Mouse (Mus musculus): Measurements from ENCODE around the gene Nav2. TPM values are rescaled to one million over a fixed set of nuclear protein-coding genes. Genes with fewer than 3 reads are reported as not detected.

Nav2 gene
- polyA plus RNA-seq, 1 experiment from 2014 or later: 18.2 TPM

DNA sequence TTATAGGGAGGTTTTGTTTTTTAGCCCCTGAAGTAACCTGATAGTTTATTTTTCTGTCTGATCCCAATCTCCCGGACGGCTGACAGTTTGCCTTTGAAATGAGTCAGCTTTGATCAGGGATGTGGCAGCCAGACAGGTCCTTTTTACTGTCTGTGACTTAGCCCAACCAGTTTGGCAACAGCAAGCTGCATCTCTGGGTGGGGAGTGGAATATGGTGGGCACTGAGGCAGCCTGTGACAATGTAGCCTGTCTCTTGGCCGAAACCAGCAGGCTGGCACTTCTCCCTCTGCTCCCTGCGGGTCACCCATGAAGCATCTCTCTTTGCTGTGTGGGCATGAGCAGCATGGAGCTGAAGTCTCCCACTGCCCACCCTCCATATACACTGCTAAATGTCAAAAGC, 421.7 kb downstream of the Nav2 start:
- Histone ChIP-seq H3K4me2 (ENCODE audit: low read depth, low read length) (no peak overlapping the region), H3K27me3 (ENCODE audit: control insufficient read depth, insufficient read depth, low read length) (no peaks in the 10 kb centered on the region)

DNA sequence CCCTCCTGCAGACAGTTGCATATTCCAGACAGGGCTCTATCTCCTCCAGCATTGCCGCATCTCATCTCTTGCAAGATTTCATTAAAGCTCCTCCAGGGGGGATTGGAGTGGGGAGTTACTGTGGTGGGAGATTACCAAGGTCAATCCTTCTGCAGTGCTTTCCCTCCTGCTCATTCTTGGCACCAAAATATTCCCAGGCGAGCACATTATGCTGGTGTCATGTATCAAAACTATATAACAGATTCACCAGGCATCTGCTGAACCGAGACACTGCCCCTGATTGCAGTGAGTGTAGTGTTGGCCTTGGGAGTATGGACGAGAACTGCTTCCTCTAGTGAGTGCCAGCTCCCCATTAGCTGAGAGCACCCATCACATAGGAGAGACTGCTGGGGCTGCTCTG, 423.4 kb downstream of the Nav2 start:
- peak; percentile 51 for ATAC-seq (ENCODE audit: insufficient read depth, low FRiP score)
- Histone ChIP-seq H3K9me3 (replicated peaks; ENCODE audit: control insufficient read depth, low read length) (no peaks in the 10 kb centered on the region), H3K27me3 (ENCODE audit: control insufficient read depth, insufficient read depth, low read length) (no peaks in the 10 kb centered on the region), H3K9ac (ENCODE audit: low read length) (no peak overlapping the region), H3K27ac (ENCODE audit: low read length) (peak overlapping the region; percentile 16; the same call in 1 of the 2 replicates), H3K4me3 (replicated peaks; ENCODE audit: low read length) (no peak overlapping the region), H3K4me1 (ENCODE audit: control insufficient read depth, insufficient read depth, low read length) (peaks cover 20% of the 10 kb centered on the region), H3K36me3 (ENCODE audit: control insufficient read depth, insufficient read depth, low read length) (no peaks in the 10 kb centered on the region), H3K4me2 (ENCODE audit: low read depth, low read length) (no peak overlapping the region)
- WGBS: 46% methylated on average over 4 of the region's 4 CpGs

More for the DNA sequence above, 421.7 kb downstream of the Nav2 start:
- no peak for ATAC-seq (ENCODE audit: insufficient read depth, low FRiP score)
- Histone ChIP-seq H3K9ac (ENCODE audit: low read length) (no peak overlapping the region), H3K4me1 (ENCODE audit: control insufficient read depth, insufficient read depth, low read length) (peaks cover 34% of the 10 kb centered on the region), H3K9me3 (replicated peaks; ENCODE audit: control insufficient read depth, low read length) (no peaks in the 10 kb centered on the region), H3K36me3 (ENCODE audit: control insufficient read depth, insufficient read depth, low read length) (no peaks in the 10 kb centered on the region), H3K27ac (ENCODE audit: low read length) (peak overlapping the region; percentile 39; the same call in 1 of the 2 replicates), H3K4me3 (replicated peaks; ENCODE audit: low read length) (no peak overlapping the region)
- WGBS: 60% methylated on average over 4 of the region's 4 CpGs

DNA sequence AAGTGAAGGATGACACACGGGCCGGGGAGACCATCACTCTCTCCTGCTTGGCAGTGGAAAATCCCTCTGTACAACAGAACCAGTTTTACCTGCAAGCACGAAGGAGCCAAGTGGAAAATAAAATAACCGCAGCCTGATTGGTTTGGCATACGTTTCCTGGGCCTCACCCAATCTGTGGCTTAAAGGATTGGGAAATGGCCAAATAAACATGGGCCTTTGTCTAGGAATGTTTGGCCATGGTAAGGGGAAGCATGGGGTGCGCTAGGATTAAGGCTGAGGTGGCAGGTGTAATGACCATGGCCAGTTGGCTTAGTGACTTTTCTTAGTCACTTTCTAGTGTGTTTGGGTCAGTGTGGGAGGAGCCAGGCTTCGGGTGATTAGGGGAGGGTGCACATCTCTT, 424.1 kb downstream of the Nav2 start:
- no peak overlapping the region; the same call in 1 of the 2 replicates for H3K27ac ChIP-seq (ENCODE audit: low read length)
- no peaks in the 10 kb centered on the region for H3K9me3 ChIP-seq (replicated peaks; ENCODE audit: control insufficient read depth, low read length)
- H3K4me1 ChIP-seq (ENCODE audit: control insufficient read depth, insufficient read depth, low read length): peaks cover 13% of the 10 kb centered on the region; the same call in 1 of the 2 replicates
- H3K4me2 ChIP-seq (ENCODE audit: low read depth, low read length): no peak overlapping the region
- H3K27me3 ChIP-seq (ENCODE audit: control insufficient read depth, insufficient read depth, low read length): no peaks in the 10 kb centered on the region
- WGBS: 54% methylated on average over 7 of the region's 7 CpGs
- H3K9ac ChIP-seq (ENCODE audit: low read length): no peak overlapping the region
- peak; percentile 34; the same call in 1 of the 2 replicates for ATAC-seq (ENCODE audit: insufficient read depth, low FRiP score)
- no peak overlapping the region for H3K4me3 ChIP-seq (replicated peaks; ENCODE audit: low read length)
- H3K36me3 ChIP-seq (ENCODE audit: control insufficient read depth, insufficient read depth, low read length): no peaks in the 10 kb centered on the region

DNA sequence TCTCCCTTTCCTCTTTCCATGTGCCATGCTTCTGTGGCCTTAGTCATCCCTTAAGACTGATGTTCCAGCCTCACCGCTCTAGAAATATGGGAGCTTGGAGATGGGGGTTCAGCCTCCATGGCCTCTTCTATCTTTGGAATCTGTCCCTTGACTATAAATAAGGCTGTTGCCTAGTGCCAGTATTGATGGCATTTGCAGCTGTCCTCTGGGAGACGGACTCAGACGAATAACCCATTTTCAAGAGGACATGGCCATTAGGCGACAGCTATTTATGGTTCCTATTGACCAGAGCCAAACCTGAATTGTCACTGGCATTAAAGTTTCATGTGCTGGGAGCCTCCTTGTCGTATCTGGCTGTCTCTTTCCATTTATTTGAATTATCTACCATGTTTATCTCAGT, 425.6 kb downstream of the Nav2 start:
- Histone ChIP-seq H3K9me3 (replicated peaks; ENCODE audit: control insufficient read depth, low read length) (no peaks in the 10 kb centered on the region), H3K36me3 (ENCODE audit: control insufficient read depth, insufficient read depth, low read length) (no peaks in the 10 kb centered on the region), H3K27me3 (ENCODE audit: control insufficient read depth, insufficient read depth, low read length) (no peaks in the 10 kb centered on the region), H3K4me1 (ENCODE audit: control insufficient read depth, insufficient read depth, low read length) (peaks cover 11% of the 10 kb centered on the region; the same call in 1 of the 2 replicates), H3K4me2 (ENCODE audit: low read depth, low read length) (no peak overlapping the region), H3K27ac (ENCODE audit: low read length) (no peak overlapping the region), H3K9ac (ENCODE audit: low read length) (no peak overlapping the region), H3K4me3 (replicated peaks; ENCODE audit: low read length) (no peak overlapping the region)
- 76% methylated on average over 5 of the region's 5 CpGs for WGBS
- ATAC-seq (ENCODE audit: insufficient read depth, low FRiP score): no peak

DNA sequence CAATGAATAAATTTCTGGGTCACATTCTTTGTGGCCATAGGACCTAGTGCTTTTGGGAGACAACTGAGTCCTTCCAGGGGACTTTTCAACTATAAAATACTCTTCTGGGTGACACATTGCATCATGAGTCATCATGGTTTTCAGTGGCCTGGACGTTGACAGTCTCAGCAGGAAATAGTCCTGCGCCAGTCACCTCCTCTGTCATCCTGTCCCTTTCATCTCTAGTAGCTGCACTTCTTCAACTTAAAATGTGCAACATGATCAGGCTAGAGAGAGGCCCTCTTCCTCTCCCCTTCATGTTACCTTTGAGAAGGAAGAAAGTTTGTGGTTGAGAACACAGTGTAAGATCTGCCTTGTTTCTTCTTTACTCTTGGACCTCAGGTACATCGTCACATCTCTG, 426.5 kb downstream of the Nav2 start:
- no peaks in the 10 kb centered on the region for H3K36me3 ChIP-seq (ENCODE audit: control insufficient read depth, insufficient read depth, low read length)
- peaks cover 11% of the 10 kb centered on the region; the same call in 1 of the 2 replicates for H3K4me1 ChIP-seq (ENCODE audit: control insufficient read depth, insufficient read depth, low read length)
- no peak overlapping the region for H3K4me2 ChIP-seq (ENCODE audit: low read depth, low read length)
- no peak for ATAC-seq (ENCODE audit: insufficient read depth, low FRiP score)
- H3K9ac ChIP-seq (ENCODE audit: low read length): no peak overlapping the region
- WGBS: 51% methylated on average over 3 of the region's 3 CpGs
- H3K27ac ChIP-seq (ENCODE audit: low read length): no peak overlapping the region
- H3K27me3 ChIP-seq (ENCODE audit: control insufficient read depth, insufficient read depth, low read length): no peaks in the 10 kb centered on the region
- H3K9me3 ChIP-seq (replicated peaks; ENCODE audit: control insufficient read depth, low read length): no peaks in the 10 kb centered on the region
- no peak overlapping the region for H3K4me3 ChIP-seq (replicated peaks; ENCODE audit: low read length)

DNA sequence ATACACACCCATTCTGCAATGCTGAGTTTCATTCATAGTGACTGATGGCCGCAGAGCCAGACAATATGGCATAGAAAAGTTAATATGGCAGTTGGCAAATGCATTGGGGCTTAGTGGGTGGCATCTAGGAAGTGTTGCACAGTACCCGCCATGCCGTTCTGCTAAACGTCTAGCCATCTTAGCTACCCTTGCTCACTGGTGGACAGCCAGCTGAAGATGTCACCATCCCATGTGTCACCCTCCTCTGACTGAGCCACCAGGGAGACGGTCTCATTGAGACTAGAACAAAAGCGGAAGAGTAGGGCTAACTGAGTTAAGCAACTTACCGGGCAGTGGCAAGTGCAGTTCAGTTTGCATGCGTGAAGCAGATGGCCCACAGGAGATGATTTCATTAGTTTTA, 428.2 kb downstream of the Nav2 start:
- H3K4me2 ChIP-seq (ENCODE audit: low read depth, low read length): no peak overlapping the region
- H3K4me3 ChIP-seq (replicated peaks; ENCODE audit: low read length): no peak overlapping the region
- no peak for ATAC-seq (ENCODE audit: insufficient read depth, low FRiP score)

DNA sequence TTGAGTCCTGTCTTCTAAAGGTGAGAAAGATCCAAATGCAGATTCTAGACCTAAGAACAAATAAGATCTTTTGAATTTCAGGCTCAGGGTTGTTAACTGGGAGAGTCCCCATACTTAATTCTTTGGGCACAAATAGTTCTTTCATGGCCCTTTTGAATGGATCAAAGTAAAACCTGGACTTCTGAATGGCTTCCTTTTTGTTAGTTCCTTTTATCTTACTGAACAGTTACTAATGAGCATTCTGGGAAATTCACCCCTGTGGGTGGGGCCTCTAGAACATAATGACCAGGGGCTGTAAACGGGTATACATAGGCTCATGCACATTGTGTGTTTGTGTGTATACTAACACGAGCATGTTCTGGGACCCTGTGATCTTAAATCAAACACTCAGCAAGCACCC, 429.2 kb downstream of the Nav2 start:
- 33% methylated on average over 2 of the region's 2 CpGs for WGBS
- peaks cover 6% of the 10 kb centered on the region for H3K4me1 ChIP-seq (ENCODE audit: control insufficient read depth, insufficient read depth, low read length)
- no peak overlapping the region for H3K27ac ChIP-seq (ENCODE audit: low read length)
- H3K27me3 ChIP-seq (ENCODE audit: control insufficient read depth, insufficient read depth, low read length): no peaks in the 10 kb centered on the region
- no peaks in the 10 kb centered on the region for H3K36me3 ChIP-seq (ENCODE audit: control insufficient read depth, insufficient read depth, low read length)
- no peak overlapping the region for H3K4me2 ChIP-seq (ENCODE audit: low read depth, low read length)
- ATAC-seq (ENCODE audit: insufficient read depth, low FRiP score): no peak
- H3K9ac ChIP-seq (ENCODE audit: low read length): no peak overlapping the region
- no peaks in the 10 kb centered on the region for H3K9me3 ChIP-seq (replicated peaks; ENCODE audit: control insufficient read depth, low read length)
- no peak overlapping the region for H3K4me3 ChIP-seq (replicated peaks; ENCODE audit: low read length)

More for the DNA sequence above, 428.2 kb downstream of the Nav2 start:
- 79% methylated on average over 8 of the region's 8 CpGs for WGBS
- H3K27ac ChIP-seq (ENCODE audit: low read length): no peak overlapping the region
- no peaks in the 10 kb centered on the region for H3K27me3 ChIP-seq (ENCODE audit: control insufficient read depth, insufficient read depth, low read length)
- H3K4me1 ChIP-seq (ENCODE audit: control insufficient read depth, insufficient read depth, low read length): peaks cover 5% of the 10 kb centered on the region; the same call in 1 of the 2 replicates
- H3K9ac ChIP-seq (ENCODE audit: low read length): no peak overlapping the region
- H3K36me3 ChIP-seq (ENCODE audit: control insufficient read depth, insufficient read depth, low read length): no peaks in the 10 kb centered on the region
- H3K9me3 ChIP-seq (replicated peaks; ENCODE audit: control insufficient read depth, low read length): no peaks in the 10 kb centered on the region

DNA sequence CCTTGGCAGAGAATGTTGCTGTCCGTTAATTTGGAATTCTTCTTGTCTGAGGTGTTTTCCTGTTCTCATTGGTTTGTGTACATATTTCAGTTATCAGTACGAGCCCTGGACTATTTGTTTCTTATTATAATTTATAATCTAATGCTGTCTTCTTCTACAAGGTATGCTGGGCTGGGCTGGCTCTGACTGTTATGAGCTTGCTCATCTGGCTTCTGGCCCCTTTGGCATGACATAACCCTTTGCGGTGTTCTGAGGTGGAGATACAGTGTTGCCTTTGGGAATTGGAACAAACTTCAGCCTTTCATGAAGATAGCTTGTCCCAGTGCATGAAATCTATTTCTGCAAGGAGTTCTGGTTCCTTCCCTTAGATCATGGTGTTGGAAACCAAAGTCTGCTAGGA, 431.4 kb downstream of the Nav2 start:
- H3K4me1 ChIP-seq (ENCODE audit: control insufficient read depth, insufficient read depth, low read length): peaks cover 17% of the 10 kb centered on the region
- no peaks in the 10 kb centered on the region for H3K27me3 ChIP-seq (ENCODE audit: control insufficient read depth, insufficient read depth, low read length)
- no peak overlapping the region for H3K9ac ChIP-seq (ENCODE audit: low read length)
- no peaks in the 10 kb centered on the region for H3K9me3 ChIP-seq (replicated peaks; ENCODE audit: control insufficient read depth, low read length)
- H3K4me2 ChIP-seq (ENCODE audit: low read depth, low read length): no peak overlapping the region
- ATAC-seq (ENCODE audit: insufficient read depth, low FRiP score): no peak
- no peaks in the 10 kb centered on the region for H3K36me3 ChIP-seq (ENCODE audit: control insufficient read depth, insufficient read depth, low read length)
- WGBS: 63% methylated on average over 3 of the region's 3 CpGs
- H3K4me3 ChIP-seq (replicated peaks; ENCODE audit: low read length): no peak overlapping the region
- H3K27ac ChIP-seq (ENCODE audit: low read length): no peak overlapping the region

DNA sequence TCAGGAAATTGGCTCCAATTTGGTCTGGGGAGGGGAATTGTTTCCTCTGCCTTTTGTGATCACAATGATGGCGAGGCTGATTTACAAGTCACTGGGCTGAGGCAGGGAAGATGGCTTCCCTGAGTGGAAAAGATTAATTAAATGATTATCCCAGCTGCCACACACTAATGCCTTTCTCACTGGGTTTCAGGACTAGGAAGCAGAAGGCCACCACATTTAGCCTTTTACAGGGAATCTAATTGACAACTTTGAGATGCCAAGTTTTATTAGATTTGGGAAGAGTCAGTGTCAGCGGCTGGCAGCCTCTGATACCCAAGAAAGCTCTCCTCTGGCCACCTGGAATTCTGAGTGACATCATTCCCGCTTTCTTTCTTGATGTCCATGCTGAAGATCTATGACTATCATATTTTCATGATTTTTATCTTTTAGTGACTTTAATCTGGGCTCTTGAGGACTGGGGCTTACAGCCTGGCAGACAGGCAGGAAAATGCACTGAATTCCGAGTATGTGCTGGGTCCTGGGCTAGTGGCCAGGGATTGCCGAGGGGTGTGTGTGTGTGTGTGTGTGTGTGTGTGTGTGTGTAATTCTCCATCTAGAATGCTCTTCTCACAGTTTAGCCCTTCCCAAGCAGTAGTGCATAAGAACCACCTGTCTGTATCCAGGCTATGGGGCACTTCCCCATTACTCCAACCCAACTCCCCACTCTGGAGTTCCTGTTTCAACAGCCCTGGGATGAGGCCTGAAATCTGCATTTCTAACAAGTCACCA, 432.8 kb downstream of the Nav2 start:
- no peak overlapping the region for H3K9ac ChIP-seq (ENCODE audit: low read length)
- H3K4me1 ChIP-seq (ENCODE audit: control insufficient read depth, insufficient read depth, low read length): peaks cover 17% of the 10 kb centered on the region
- no peaks in the 10 kb centered on the region for H3K36me3 ChIP-seq (ENCODE audit: control insufficient read depth, insufficient read depth, low read length)
- H3K4me2 ChIP-seq (ENCODE audit: low read depth, low read length): no peak overlapping the region
- no peaks in the 10 kb centered on the region for H3K27me3 ChIP-seq (ENCODE audit: control insufficient read depth, insufficient read depth, low read length)
- ATAC-seq (ENCODE audit: insufficient read depth, low FRiP score): no peak
- no peak overlapping the region for H3K4me3 ChIP-seq (replicated peaks; ENCODE audit: low read length)
- WGBS: 68% methylated on average over 5 of the region's 5 CpGs
- H3K9me3 ChIP-seq (replicated peaks; ENCODE audit: control insufficient read depth, low read length): no peaks in the 10 kb centered on the region
- H3K27ac ChIP-seq (ENCODE audit: low read length): no peak overlapping the region
